Mouse (Mus musculus) ES-E14 (cell line): ENCODE results near the gene E2f2. TPM values are rescaled to one million over a fixed set of nuclear protein-coding genes. Genes with fewer than 3 reads are reported as not detected.

Experiments
- DNase-seq: peaks from one replicate; pipeline ENCODE4 v3.0.0-alpha.2; 2013; ENCODE audit warnings: low read depth, low spot score
- H3K27ac ChIP-seq: 2 replicates; pipeline ENCODE4 v1.5.1; 2012; ENCODE audit warnings: low read depth, mild to moderate bottlenecking, low read length, moderate library complexity, mixed read lengths; ENCODE audit not compliant: poor library complexity, insufficient read depth, severe bottlenecking
- H3K36me3 ChIP-seq: 2 replicates; pipeline ENCODE4 v1.6.1; 2012; ENCODE audit warnings: mild to moderate bottlenecking, low read length, moderate library complexity, mixed read lengths; ENCODE audit not compliant: control insufficient read depth, poor library complexity, insufficient read depth, severe bottlenecking
- H3K4me1 ChIP-seq, 2 experiments: fragments of 150-350 bp in 1 of 2; sonication (generic) in 1 of 2; 2 replicates each; pipeline ENCODE4 v1.6.1; 2012; ENCODE audit warnings: low read length in 2 of 2, mild to moderate bottlenecking in 1 of 2, mixed read lengths in 1 of 2; ENCODE audit not compliant: control insufficient read depth in 2 of 2, insufficient read depth in 2 of 2, poor library complexity in 1 of 2
- H3K4me3 ChIP-seq, 2 experiments: fragments of 150-350 bp in 1 of 2; sonication (generic) in 1 of 2; 2 replicates each; pipeline ENCODE4 v1.5.1; 2012; ENCODE audit warnings: low read length in 2 of 2, low read depth in 1 of 2, mild to moderate bottlenecking in 1 of 2, mixed read lengths in 1 of 2; ENCODE audit not compliant: insufficient read depth in 1 of 2, poor library complexity in 1 of 2, severe bottlenecking in 1 of 2
- H3K9ac ChIP-seq: 2 replicates; pipeline ENCODE4 v1.6.1; 2012; ENCODE audit warnings: low read depth, mild to moderate bottlenecking, low read length, mixed read lengths; ENCODE audit not compliant: poor library complexity, insufficient read depth, severe bottlenecking
- H3K9me3 ChIP-seq: fragments of 150-350 bp; sonication (generic); 2 replicates; pipeline ENCODE4 v1.6.1; 2012; ENCODE audit warnings: low read depth, mild to moderate bottlenecking, low read length; ENCODE audit not compliant: control insufficient read depth, insufficient read depth
- CHD2 ChIP-seq: IDR thresholded peaks from 2 replicates; pipeline ENCODE4 v1.6.1; 2014; ENCODE audit warnings: mild to moderate bottlenecking, low read depth, low read length, inconsistent platforms
- HCFC1 ChIP-seq: IDR thresholded peaks from 2 replicates; pipeline ENCODE4 v1.6.1; 2012; ENCODE audit warnings: low read length, inconsistent platforms, borderline replicate concordance; ENCODE audit not compliant: insufficient read depth
- MAFK ChIP-seq: IDR thresholded peaks from 2 replicates; pipeline ENCODE4 v1.6.1; 2014; ENCODE audit warnings: mild to moderate bottlenecking, low read depth, low read length, inconsistent platforms; ENCODE audit not compliant: insufficient read depth
- ZC3H11A ChIP-seq: IDR thresholded peaks from 2 replicates; pipeline ENCODE4 v1.6.1; 2012; ENCODE audit warnings: low read depth, mild to moderate bottlenecking, inconsistent platforms, low read length, borderline replicate concordance
- ZNF384 ChIP-seq: IDR thresholded peaks from 2 replicates; pipeline ENCODE4 v1.6.1; 2012; ENCODE audit warnings: low read depth, low read length, inconsistent platforms
- in situ Hi-C, 2 experiments: fragments of 600-800 bp; cut with MboI; formaldehyde crosslinking; loops; one replicate each; pipeline ENCODE4 v1.15.1; 2025; ENCODE audit warnings: low sequenced_read_pairs in 2 of 2, inconsistent platforms in 1 of 2; ENCODE audit not compliant: unreplicated experiment in 2 of 2
- total RNA-seq: library from RNA; depleted of rRNA; stranded (reverse); fragments of 300-350 nt; gene quantifications from 2 replicates; pipeline ENCODE4 v1.2.3, GENCODE M21; 2012

Gene E2f2
- total RNA-seq, 1 experiment, result 7.5 TPM

DNA sequence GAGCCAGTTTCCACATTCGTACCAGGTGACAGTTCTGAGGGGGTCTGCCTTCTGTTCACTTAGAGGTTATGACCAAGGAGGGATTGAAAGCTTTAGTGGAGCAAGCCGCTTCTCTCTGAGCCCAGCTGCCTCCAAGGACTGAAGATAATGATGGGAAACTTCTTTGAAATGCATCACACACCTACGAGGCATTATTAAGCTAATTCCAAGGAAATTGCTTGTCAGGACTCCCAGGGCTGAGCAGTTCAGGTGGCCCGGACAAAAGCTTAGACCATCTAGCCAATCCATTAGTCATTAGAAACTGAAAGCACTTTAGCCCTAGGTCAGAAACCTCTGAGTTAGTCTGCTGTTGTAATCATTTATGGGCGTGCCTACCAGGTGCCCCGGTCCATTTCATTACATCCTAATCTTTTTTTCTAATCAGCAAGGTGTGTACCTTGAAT is 25.5 kb upstream of the E2f2 start:
- no peaks in the 10 kb centered on the region for H3K9me3 ChIP-seq
- in situ Hi-C loops, result no loop called here
- no peak overlapping the region for H3K4me3 ChIP-seq
- peak; percentile 87 for DNase-seq
- peaks cover 3 to 9% of the 10 kb centered on the region in 2 experiments; a peak in 3 of 4 replicates for H3K4me1 ChIP-seq
- no peaks in the 10 kb centered on the region; the same call in 1 of the 2 replicates for H3K36me3 ChIP-seq
- peak; percentile 76; the same call in 1 of the 2 replicates for TF ChIP-seq CHD2
- peak; percentile 65 for TF ChIP-seq MAFK
- TF ChIP-seq ZNF384, result no peak
- no peak for TF ChIP-seq HCFC1
- no peak for TF ChIP-seq ZC3H11A
- H3K9ac ChIP-seq, result no peak overlapping the region; the same call in 1 of the 2 replicates
- no peak overlapping the region for H3K27ac ChIP-seq

DNA sequence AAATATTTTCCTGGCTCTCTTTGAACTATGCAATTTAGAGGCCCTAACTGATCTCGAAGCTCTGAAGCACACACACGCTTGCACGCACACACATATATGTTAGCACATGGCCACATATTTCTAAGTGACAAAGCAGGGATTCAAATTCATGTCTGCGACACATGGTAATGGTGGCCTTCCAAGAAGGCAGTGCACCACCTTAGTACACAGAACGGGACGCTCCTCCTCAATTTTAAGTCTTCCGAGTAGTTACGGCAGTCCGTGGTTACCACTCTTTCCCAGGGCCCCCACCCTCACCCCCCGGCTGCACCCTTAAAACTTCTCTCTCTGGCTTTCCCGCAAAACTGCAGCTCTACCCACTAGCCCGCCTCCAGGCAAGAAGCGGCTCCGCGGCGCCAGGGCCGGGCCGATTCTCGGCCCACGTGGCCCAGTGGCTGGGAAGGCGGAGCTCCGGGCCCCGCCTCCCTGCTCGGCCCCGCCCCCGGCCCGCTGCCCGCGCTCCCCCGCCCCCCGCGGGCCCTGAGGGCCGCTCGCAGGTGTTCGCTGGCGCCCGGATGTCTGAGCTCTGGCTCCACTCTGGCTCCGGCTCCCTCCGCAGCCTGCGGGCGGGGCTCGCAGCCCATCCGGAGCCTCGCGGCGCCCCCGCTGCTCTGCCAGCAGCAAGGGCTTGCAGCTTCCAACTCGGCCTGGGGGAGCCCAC is 24.6 kb upstream of the E2f2 start:
- in situ Hi-C loops, result no loop called here
- Histone ChIP-seq H3K9me3 (no peaks in the 10 kb centered on the region), H3K36me3 (no peaks in the 10 kb centered on the region; the same call in 1 of the 2 replicates), H3K4me1 (peaks cover 3 to 9% of the 10 kb centered on the region in 2 experiments; a peak in 3 of 4 replicates), H3K27ac (peak overlapping the region; percentile 31; the same call in 1 of the 2 replicates), H3K4me3 (peak overlapping the region; percentile 29 to 62), H3K9ac (peak overlapping the region; percentile 60)
- no peak for DNase-seq
- TF ChIP-seq ZC3H11A, result no peak
- TF ChIP-seq MAFK, result no peak
- no peak for TF ChIP-seq HCFC1
- no peak for TF ChIP-seq CHD2
- no peak for TF ChIP-seq ZNF384

DNA sequence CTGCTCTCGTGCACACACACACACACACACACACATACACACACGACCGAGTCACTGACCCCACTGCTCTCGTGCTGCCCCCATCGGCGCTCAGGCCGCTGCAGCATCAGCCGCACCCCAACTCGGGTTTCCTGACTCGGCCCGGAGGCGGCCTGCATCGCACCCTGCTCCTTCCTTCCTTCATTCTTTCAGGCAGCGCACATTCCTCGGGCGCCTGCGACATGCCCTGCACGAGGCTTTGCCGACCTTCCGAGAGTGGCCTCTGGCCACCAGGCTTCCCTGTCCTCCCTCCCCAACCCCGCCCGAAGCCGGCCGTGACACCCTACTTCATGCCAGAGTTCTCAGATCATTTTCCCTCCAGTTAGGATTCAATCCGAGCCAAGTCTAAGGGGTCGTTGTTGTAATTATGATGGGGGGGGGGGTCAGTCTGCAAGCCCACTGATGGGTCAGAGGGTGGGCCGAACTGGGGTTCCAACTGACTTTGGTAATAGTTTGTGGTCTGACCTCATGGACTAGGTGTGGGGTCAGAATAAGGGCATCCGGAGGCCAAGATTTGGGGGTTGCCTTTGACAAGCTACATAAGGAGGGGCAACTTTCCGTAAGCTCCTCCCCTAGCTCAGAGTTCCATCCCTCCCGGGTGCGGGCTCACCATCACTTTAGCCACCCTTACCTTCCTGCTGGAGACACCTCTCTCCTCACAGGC is 23.7 kb upstream of the E2f2 start:
- Histone ChIP-seq H3K36me3 (no peaks in the 10 kb centered on the region; the same call in 1 of the 2 replicates), H3K9me3 (no peaks in the 10 kb centered on the region), H3K4me3 (peak overlapping the region; percentile 34 to 42; a peak in 3 of 4 replicates), H3K9ac (peak overlapping the region; percentile 56), H3K4me1 (peaks cover 3 to 9% of the 10 kb centered on the region in 2 experiments; a peak in 3 of 4 replicates), H3K27ac (no peak overlapping the region; the same call in 1 of the 2 replicates)
- TF ChIP-seq HCFC1 (no peak), CHD2 (no peak), ZC3H11A (no peak), ZNF384 (no peak), MAFK (no peak)
- no peak for DNase-seq
- in situ Hi-C loops, result no loop called here

DNA sequence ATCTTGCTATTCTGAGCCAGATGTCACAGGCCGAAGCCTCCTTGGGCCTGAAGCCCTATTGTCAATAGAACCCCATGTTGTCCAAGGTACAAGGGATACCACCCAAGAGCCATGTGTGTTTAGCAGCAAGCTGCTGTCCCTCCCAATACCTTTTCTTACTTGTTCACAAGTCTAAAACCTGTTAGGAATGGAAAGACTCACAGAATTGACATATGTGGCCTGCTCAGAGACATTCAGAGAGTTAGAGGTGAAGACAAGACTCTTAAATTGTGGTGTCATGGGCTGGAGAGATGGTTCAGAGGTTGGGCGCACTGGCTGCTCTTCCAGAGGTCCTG is 23.2 kb upstream of the E2f2 start:
- in situ Hi-C loops, result no loop called here
- Histone ChIP-seq H3K4me1 (peaks cover 3 to 9% of the 10 kb centered on the region in 2 experiments; a peak in 3 of 4 replicates), H3K36me3 (no peaks in the 10 kb centered on the region; the same call in 1 of the 2 replicates), H3K9me3 (no peaks in the 10 kb centered on the region), H3K27ac (no peak overlapping the region), H3K9ac (no peak overlapping the region), H3K4me3 (no peak overlapping the region)
- no peak for DNase-seq
- TF ChIP-seq MAFK (no peak), ZNF384 (no peak), HCFC1 (no peak), CHD2 (no peak), ZC3H11A (no peak)
